Mouse (Mus musculus): ENCODE measurements around the gene Erc1.
"Not testable (repeated sequence)": the region's sequence is repeated elsewhere in the genome, so short reads cannot be mapped to it uniquely, and the experiment has no call there.

Erc1 gene

GRCm38 (mm10) chr6:119711649-119712305 is 136.2 kb downstream of the Erc1 start:
- DNase-seq (ENCODE audit: low spot score), result no peak

GRCm38 (mm10) chr6:119709552-119709951 is 138.4 kb downstream of the Erc1 start:
- DNase-seq (ENCODE audit: low spot score), result peak; percentile 32

- no peak for DNase-seq (ENCODE audit: low spot score)
These were observed 140.1 kb downstream of the Erc1 start for GRCm38 (mm10) chr6:119707911-119708310.

GRCm38 (mm10) chr6:119704899-119705298 is 143.1 kb downstream of the Erc1 start:
- no peak for DNase-seq (ENCODE audit: low spot score)

GRCm38 (mm10) chr6:119692754-119693153 is 155.2 kb downstream of the Erc1 start:
- no peak for DNase-seq (ENCODE audit: low spot score)

DNA sequence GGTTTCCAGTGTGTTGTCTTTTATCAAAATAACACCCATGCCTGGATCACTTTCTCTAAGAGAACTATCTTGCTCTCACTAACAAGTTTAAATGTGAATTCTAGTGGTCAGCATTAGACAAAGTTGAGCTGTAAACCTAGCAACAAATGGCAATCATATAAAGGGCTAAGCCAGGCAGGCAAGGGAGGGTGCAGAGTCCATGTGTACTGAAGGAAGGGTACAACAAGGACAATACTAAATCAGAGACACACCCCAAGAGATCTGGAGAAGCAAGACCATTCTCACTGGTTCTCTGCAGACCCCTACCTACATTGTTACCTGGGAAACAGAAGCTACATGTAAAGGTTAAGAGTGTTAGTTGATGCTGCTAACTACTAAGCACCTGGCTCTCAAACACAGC is 161.5 kb downstream of the Erc1 start:
- no peak for DNase-seq (ENCODE audit: low spot score)

- DNase-seq (ENCODE audit: low spot score), result peak; percentile 77
These were observed 167.2 kb downstream of the Erc1 start for GRCm38 (mm10) chr6:119680746-119681145.

DNA sequence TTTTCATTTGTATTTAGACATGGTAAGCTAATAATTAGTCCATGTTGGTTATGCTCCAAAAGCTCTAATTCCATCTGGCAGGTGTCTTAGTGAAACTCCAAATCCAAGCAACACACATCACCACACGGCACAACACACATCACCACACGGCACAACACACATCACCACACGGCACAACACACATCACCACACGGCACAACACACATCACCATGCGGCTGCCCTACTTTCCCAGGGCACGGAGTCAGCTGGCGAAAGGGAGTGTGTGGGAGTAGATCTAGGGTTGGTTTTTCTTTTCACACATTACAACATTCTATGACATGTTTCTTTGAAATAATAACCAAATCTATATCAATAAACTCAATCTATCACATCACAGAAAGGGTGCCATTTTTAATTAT is 173.2 kb downstream of the Erc1 start:
- no peak for DNase-seq (ENCODE audit: low spot score)

DNA sequence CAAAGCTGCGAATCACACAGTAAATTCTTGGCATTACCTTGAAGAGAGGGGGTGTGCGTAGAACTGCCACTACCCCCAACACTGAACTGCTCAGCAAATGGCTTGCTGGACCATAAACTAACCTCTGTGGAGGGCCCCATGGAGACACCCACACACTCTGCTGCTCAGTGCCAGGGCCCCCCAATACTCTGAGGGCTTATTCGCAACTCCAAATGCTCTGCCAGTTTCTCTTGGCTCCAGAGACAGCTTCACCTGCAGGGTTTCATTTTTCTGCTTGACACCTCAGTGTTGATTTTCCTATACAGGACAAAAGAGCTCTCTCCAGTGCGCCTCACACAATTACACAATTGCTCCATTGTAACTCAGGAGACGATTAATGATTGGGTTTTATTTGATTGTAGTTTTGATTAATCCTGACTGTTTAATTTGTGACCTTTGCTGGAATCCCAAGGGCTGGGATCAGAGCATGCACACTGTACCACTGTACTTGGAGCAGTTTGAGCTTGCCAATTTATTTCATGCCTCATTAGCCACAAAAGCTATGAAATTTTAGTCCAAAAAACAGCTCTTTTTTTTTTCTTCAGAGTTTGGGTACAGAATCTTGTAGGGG is 173.7 kb downstream of the Erc1 start:
- no peak for DNase-seq (ENCODE audit: low spot score)

GRCm38 (mm10) chr6:119669746-119670145 is 178.2 kb downstream of the Erc1 start:
- DNase-seq (ENCODE audit: low spot score), result peak; percentile 54

DNA sequence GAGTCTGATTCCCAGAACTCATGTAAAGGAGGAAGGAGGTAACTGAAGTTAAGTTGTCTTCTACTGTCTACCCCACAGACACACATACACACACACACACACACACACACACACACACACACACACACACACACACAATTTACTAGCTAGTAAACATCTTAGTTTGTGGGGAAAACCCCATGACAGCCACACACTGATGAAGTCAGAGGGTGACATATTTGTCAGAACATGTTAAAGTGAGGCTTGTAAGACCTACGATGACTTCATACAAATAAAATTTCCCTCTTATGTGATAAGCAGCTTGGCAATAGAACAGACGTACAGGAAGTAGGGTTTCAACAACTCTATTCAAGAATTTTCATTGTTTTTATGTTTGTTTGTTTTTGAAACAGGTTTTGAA is 185.0 kb downstream of the Erc1 start:
- no peak for DNase-seq (ENCODE audit: low spot score)

DNA sequence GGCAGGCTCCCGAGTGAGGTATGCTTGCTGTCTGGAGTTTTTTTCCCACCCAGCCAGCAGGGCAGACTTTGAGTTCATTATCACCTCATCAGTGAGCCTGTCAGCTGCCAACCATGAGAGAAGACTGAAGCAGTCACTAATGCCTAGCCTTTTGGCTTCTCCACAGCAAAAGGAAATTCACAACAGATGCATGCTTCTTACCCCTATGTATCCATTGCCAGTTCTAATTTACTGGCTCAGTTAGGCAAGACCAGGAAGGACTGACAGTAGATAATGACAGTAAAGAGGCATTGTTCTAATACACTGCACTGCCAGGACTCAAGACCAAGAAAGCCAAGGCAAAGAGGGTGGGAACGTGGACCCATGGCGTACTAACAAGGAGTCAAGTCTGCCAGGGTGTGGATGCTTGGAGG is 186.9 kb downstream of the Erc1 start:
- DNase-seq (ENCODE audit: low spot score), result no peak

DNA sequence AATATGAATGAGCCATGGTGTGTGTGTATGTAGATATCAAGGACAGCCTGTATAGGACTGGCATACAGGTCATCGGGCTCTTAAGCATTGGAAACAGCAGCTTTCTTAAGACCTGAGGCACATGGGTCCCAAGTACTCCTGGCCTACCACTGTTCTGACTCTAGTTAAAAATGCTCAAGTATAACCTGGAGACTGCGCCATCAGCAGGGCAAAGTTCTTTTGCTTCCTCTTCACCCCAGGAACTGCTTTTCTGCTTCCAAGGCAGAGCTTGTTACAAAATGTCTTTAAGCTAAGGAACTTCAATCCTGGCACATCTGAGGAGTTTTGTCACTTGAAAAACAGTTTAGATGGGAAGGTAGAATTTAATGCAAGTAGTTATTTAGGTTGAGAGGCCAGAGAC is 189.5 kb downstream of the Erc1 start:
- no peak for DNase-seq (ENCODE audit: low spot score)

DNA sequence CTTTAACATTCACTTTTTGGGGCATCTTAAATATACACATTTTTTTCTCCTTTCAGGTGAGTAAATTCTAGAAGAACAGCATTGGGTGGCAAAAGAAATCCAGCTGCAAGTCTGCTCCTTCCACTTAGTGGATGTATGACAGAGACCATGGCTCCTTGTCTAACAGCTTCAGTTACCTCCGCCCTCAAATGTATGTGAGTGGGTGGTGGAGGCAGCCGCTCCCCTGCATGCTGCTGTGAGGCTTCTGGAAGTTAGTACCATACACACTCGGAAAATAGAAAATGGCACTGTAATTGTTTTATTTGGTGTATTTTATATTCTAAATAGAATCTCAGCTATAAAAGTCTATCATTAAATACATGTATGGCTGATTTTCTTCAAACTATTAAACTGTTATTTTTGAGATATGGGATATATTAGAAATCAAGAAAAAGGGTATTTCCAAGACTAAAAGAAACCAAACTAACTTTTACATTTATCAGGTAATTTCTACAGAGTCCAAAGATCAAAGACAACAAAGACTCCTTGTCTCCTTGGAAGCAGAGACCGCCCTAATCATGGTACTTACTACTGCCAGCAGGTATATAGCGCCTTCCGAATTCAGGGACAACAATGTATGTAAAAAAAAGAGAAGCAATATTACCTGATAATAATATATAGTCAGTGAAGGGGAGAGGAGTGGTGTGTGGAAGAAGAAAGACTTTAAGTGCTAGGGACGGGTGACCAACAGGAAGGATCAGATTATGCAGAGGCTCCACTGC is 190.4 kb downstream of the Erc1 start:
- no peak for DNase-seq (ENCODE audit: low spot score)

DNA sequence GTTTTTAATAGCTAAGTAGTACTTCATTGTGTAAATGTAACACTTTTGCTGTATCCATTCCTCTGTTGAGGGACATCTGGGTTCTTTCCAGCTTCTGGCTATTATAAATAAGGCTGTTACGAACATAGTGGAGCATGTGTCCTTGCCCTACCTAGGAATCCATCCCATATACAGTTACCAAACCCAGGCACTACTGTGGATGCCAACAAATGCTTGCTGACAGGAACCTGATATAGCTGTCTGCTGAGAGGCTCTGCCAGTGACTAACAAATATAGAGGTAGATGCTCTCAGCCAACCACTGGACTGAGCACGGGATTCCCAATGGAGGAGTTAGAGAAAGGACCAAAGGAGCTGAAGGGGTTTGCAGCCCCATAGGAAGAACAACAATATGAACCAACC is 193.2 kb downstream of the Erc1 start:
- DNase-seq (ENCODE audit: low spot score), result not testable (repeated sequence)

DNA sequence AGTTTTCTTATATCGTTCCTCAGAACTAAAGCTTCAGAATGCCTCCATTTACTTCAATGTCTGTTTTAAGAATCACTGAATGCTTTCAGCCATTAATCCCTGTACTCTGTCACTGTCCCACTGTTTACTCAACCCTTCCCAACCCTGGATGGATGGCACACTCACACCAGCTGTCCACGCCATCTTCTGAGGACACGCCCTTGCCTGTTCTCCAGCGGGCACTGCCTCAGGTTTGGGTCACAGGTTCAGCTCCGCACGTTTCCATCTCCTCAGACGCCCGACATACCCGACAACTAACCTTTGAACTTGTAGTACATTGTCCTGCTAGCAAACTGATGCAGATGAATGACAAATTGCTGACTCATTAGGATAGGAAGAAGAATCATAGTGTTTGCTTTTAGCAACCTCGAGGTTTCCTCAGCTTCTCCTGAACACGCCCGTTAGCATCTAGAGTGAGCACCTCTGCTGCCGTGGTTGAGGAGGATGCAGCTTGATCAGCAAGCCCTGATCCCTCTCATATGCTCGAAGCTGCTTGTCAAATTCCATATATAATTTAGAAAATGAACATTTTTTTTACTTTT is 204.0 kb downstream of the Erc1 start:
- DNase-seq (ENCODE audit: low spot score), result no peak

DNA sequence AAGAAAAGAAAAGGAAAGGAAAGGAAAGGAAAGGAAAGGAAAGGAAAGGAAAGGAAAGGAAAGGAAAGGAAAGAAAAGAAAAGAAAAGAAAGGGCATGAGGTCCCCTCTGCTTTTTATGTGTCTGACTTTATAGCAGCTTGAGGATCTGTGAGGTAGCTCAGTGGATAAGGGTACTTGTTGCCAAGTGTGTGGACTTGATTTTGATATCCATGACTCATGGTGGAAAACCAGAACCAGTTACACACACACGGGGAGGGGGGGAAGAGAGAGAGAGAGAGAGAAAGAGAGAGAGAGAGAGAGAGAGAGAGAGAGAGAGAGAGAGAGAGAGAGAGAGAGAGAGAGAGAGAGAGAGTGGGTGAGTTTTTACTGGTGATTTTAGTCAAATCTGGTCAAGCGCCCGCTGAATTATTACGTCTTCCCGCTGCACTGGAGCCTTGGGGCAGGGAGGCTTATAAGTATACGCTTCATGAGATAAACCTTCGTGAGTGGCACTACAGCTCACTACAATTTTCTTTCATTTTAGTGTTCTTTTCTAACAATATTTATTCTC is 204.7 kb downstream of the Erc1 start:
- no peak for DNase-seq (ENCODE audit: low spot score)

DNA sequence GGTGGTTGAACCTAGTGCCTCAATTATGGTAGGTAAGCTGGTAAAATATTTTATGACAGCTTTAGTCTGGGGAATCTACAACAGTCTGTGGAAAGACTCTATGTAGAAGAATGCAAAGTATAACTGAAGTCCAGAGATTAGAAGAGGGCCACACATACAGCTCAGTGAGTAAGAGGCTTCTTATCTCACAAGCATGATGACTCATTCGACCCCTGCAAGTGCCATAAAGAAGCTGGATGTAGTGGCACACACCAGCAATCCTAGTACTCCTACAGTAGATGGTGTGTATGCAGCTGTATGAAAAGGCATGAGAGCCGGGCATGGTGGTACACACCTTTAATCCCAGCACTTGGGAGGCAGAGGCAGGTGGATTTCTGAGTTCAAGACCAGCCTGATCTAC is 205.2 kb downstream of the Erc1 start:
- no peak for DNase-seq (ENCODE audit: low spot score)

- DNase-seq (ENCODE audit: low spot score), result peak; percentile 73
These were observed 212.3 kb downstream of the Erc1 start for GRCm38 (mm10) chr6:119635629-119636028.

GRCm38 (mm10) chr6:119630622-119631021 is 217.3 kb downstream of the Erc1 start:
- no peak for DNase-seq (ENCODE audit: low spot score)

DNA sequence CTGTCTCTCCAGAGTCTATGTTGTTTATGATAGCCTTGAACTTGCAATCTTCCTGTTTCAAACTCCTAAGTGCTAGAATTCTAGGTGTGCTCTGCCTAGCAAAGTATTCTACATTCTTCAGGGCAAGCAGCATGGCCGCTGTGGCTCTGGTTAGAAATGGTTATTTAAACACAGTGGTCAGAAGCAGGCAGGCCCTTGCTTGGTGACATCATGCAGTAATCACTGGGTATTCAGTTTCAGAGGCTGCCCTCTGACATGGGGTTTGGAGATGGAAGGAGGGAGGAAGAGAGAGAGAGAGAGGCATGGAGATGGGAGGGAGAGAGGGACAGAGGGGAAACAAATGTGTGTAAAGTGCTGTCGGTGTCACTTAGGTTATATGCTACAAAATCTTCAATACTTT is 246.6 kb downstream of the Erc1 start:
- no peak for DNase-seq (ENCODE audit: low spot score)

- DNase-seq (ENCODE audit: low spot score), result peak; percentile 57
These were observed 252.5 kb downstream of the Erc1 start for GRCm38 (mm10) chr6:119595440-119595839.

GRCm38 (mm10) chr6:119590872-119591271 is 257.1 kb downstream of the Erc1 start:
- no peak for DNase-seq (ENCODE audit: low spot score)
